In genomic region chr9:59675598-59675997, GRCm38 (mm10) we compare ENCODE assay signal across 15 mouse cellular contexts. TPM values are rescaled to one million over a fixed set of nuclear protein-coding genes. Genes with fewer than 3 reads are reported as not detected.
DNase-seq lines count a peak whose midpoint lies in the region; ATAC-seq lines count a peak whose summit lies in the region.
"Had no signal": no experiment of that assay in that cellular context is flagged by ENCODE, and none has a peak within 500 bp of the region (broad histone marks: within the 10 kb centered on the region; RNA-seq: fewer than 3 reads in every experiment).

No protein-coding gene starts in this region.

- peak; percentile 53 for DNase-seq in gastrocnemius, adult 18-20 months (ENCODE audit: low spot score)
- no peak for DNase-seq in gastrocnemius, postnatal 36 days
- DNase-seq in heart, postnatal 10 days: peak; percentile 64 to 69
- DNase-seq in right cerebral cortex, postnatal 14 days: peak; percentile 14
- DNase-seq in right cerebral cortex, adult 2 months (ENCODE audit: low spot score in 2 of 2): no peak
- no peak for DNase-seq in spleen, postnatal 4 days (ENCODE audit: low spot score in 2 of 2)
- no peak for DNase-seq in embryonic facial prominence, embryonic 10.5 days (ENCODE audit: low spot score)
- DNase-seq: cerebellum, adult 2 months; liver, postnatal 0 days; lung, postnatal 14 days; thymus, postnatal 14 days had no signal

- no peak overlapping the region for H3K4me3 ChIP-seq in heart, embryonic 11.5 days (ENCODE audit: low read depth, low read length)
- H3K4me3 ChIP-seq in embryonic facial prominence, embryonic 10.5 days: no peak overlapping the region
- H3K4me3 ChIP-seq: hindbrain, embryonic 15.5 days; megakaryocyte, embryonic 14.5 days had no signal

- intact Hi-C loops in gastrocnemius, postnatal 36 days (cut with DNase I): no loop called here
- intact Hi-C loops in heart, postnatal 10 days (cut with DNase I): loop anchor here (5.0 kb wide), 1 partner anchor 108 kb away; no protein-coding TSS in a partner anchor

- peaks cover 6% of the 10 kb centered on the region; the same call in 1 of the 2 replicates for H3K27me3 ChIP-seq in heart, embryonic 11.5 days (ENCODE audit: control insufficient read depth, insufficient read depth, low read length)
- H3K27me3 ChIP-seq in embryonic facial prominence, embryonic 10.5 days (replicated peaks; ENCODE audit: low read depth, poor library complexity, severe bottlenecking): peaks cover 6% of the 10 kb centered on the region
- H3K27me3 ChIP-seq: hindbrain, embryonic 15.5 days had no signal

- H3K9me3 ChIP-seq in heart, embryonic 11.5 days (replicated peaks; ENCODE audit: control insufficient read depth, low read length): no peaks in the 10 kb centered on the region
- H3K9me3 ChIP-seq in embryonic facial prominence, embryonic 10.5 days: no peaks in the 10 kb centered on the region
- H3K9me3 ChIP-seq: hindbrain, embryonic 15.5 days; megakaryocyte, embryonic 14.5 days had no signal

- H3K4me1 ChIP-seq in heart, embryonic 11.5 days (ENCODE audit: control insufficient read depth, insufficient read depth, low read length): peaks cover 6% of the 10 kb centered on the region
- H3K4me1 ChIP-seq in embryonic facial prominence, embryonic 10.5 days: peaks cover 15% of the 10 kb centered on the region

- H3K27ac ChIP-seq in heart, embryonic 11.5 days (ENCODE audit: low read depth, low read length): no peak overlapping the region
- no peak overlapping the region for H3K27ac ChIP-seq in embryonic facial prominence, embryonic 10.5 days (replicated peaks)
- H3K27ac ChIP-seq: hindbrain, embryonic 15.5 days had no signal

- H3K4me2 ChIP-seq in heart, embryonic 11.5 days: no peak overlapping the region
- H3K4me2 ChIP-seq: hindbrain, embryonic 15.5 days had no signal

- H3K36me3 ChIP-seq in heart, embryonic 11.5 days (ENCODE audit: control insufficient read depth, insufficient read depth, low read length): peaks cover 57% of the 10 kb centered on the region
- H3K36me3 ChIP-seq in embryonic facial prominence, embryonic 10.5 days (replicated peaks): peaks cover 94% of the 10 kb centered on the region

- no peak overlapping the region for H3K9ac ChIP-seq in heart, embryonic 11.5 days (ENCODE audit: low read depth, low read length)
- H3K9ac ChIP-seq: hindbrain, embryonic 15.5 days; liver, postnatal 0 days had no signal

- 85% methylated on average over 14 of the region's 14 CpGs for WGBS in heart, embryonic 11.5 days (ENCODE audit: insufficient replicate concordance)
- WGBS in embryonic facial prominence, embryonic 10.5 days: 88% methylated on average over 14 of the region's 14 CpGs

- ATAC-seq in heart, embryonic 11.5 days (replicated peaks; ENCODE audit: insufficient number of reproducible peaks, low FRiP score, low TSS enrichment): no peak
- ATAC-seq: intestine, postnatal 0 days; liver, postnatal 0 days had no signal

RNA-seq across cellular contexts. Expression of gene Gramd2, which starts 4.3 kb away (rescaled TPM):
- under 1 TPM in 1 of 2 experiments, not detected in 1; 0.07 TPM for total RNA-seq in gastrocnemius, adult 18-20 months (2021)
- total RNA-seq in gastrocnemius, postnatal 36 days (2021): under 1 TPM in 1 of 2 experiments, not detected in 1; 0.25 TPM
- total RNA-seq in heart, postnatal 10 days (2021): under 1 TPM in 1 of 2 experiments, not detected in 1; 0.26 TPM
- 0.14 and 0.31 TPM in 2 replicates for polyA plus RNA-seq in heart, embryonic 11.5 days (2014; fragmentation: Nextera tagmentation; extraction: Ambion mirVana)
- 0.24 and 0.64 TPM in 2 replicates for polyA plus RNA-seq in embryonic facial prominence, embryonic 10.5 days (2016; fragmentation: Nextera tagmentation; extraction: Ambion mirVana)

RNA-seq across cellular contexts. Expression of gene Pkm, which starts 19.4 kb away (rescaled TPM):
- 1,000 to 10,000 TPM; 2,790 to 2,981 TPM for total RNA-seq in gastrocnemius, adult 18-20 months (2021)
- 1,000 to 10,000 TPM; 2,923 to 3,646 TPM for total RNA-seq in gastrocnemius, postnatal 36 days (2021)
- 1,000 to 10,000 TPM; 1,252 to 1,287 TPM for total RNA-seq in heart, postnatal 10 days (2021)
- polyA plus RNA-seq in heart, embryonic 11.5 days (2014; fragmentation: Nextera tagmentation; extraction: Ambion mirVana): 1,555 and 1,889 TPM in 2 replicates
- polyA plus RNA-seq in embryonic facial prominence, embryonic 10.5 days (2016; fragmentation: Nextera tagmentation; extraction: Ambion mirVana): 2,716 and 3,081 TPM in 2 replicates

RNA-seq across cellular contexts. Expression of gene Parp6, which starts 58.5 kb away (rescaled TPM):
- total RNA-seq in gastrocnemius, adult 18-20 months (2021): 10 to 100 TPM; 24.2 to 24.7 TPM
- total RNA-seq in gastrocnemius, postnatal 36 days (2021): 10 to 100 TPM; 17.3 to 21.9 TPM
- total RNA-seq in heart, postnatal 10 days (2021): 10 to 100 TPM; 15.6 to 19.3 TPM
- polyA plus RNA-seq in heart, embryonic 11.5 days (2014; fragmentation: Nextera tagmentation; extraction: Ambion mirVana): 19.2 and 21.7 TPM in 2 replicates
- 37.7 and 40.8 TPM in 2 replicates for polyA plus RNA-seq in embryonic facial prominence, embryonic 10.5 days (2016; fragmentation: Nextera tagmentation; extraction: Ambion mirVana)

Comparison
In these comparisons a context has a peak if more than half of its experiments do, and no peak if none do; other contexts are left out.
1. DNase-seq: peak in gastrocnemius, adult 18-20 months (single experiment), heart, postnatal 10 days (2 of 2) and right cerebral cortex, postnatal 14 days (single experiment); none in gastrocnemius, postnatal 36 days (0 of 2), right cerebral cortex, adult 2 months (0 of 2), spleen, postnatal 4 days (0 of 2) and embryonic facial prominence, embryonic 10.5 days (single experiment).